Mouse (Mus musculus) forebrain, postnatal 0 days (tissue): ENCODE measurements around the gene Ldlrad3. TPM values are rescaled to one million over a fixed set of nuclear protein-coding genes. Genes with fewer than 3 reads are reported as not detected.

Experiments used
- ATAC-seq: fragments of 200-750 bp; cut with Nextera tagmentation; 2 replicates; pipeline ENCODE4 v1.8.0; 2017; ENCODE audit warnings: mild to moderate bottlenecking, moderate library complexity
- DNase-seq: peaks from one replicate; pipeline ENCODE4 v3.0.0-alpha.2; 2015
- H3K27ac ChIP-seq: fragments of 300-500 bp; sonication (generic); 2 replicates; pipeline ENCODE4 v1.5.1; 2014; ENCODE audit warnings: low read depth, mild to moderate bottlenecking, antibody characterized with exemption, low read length, moderate library complexity, mixed read lengths
- H3K27me3 ChIP-seq: fragments of 300-500 bp; sonication (generic); 2 replicates; pipeline ENCODE4 v1.6.1; 2014; ENCODE audit warnings: mild to moderate bottlenecking, low read length, mixed read lengths; ENCODE audit not compliant: insufficient read depth
- H3K36me3 ChIP-seq: fragments of 300-500 bp; sonication (generic); 2 replicates; pipeline ENCODE4 v1.6.1; 2014; ENCODE audit warnings: mild to moderate bottlenecking, moderate library complexity; ENCODE audit not compliant: insufficient read depth
- H3K4me1 ChIP-seq: fragments of 300-500 bp; sonication (generic); 2 replicates; pipeline ENCODE4 v1.6.1; 2014; ENCODE audit warnings: antibody characterized with exemption; ENCODE audit not compliant: insufficient read depth
- H3K4me2 ChIP-seq: fragments of 300-500 bp; sonication (generic); 2 replicates; pipeline ENCODE4 v1.6.1; 2014; ENCODE audit warnings: low read depth, mild to moderate bottlenecking, moderate library complexity
- H3K4me3 ChIP-seq: fragments of 300-500 bp; sonication (generic); 2 replicates; pipeline ENCODE4 v1.5.1; 2014; ENCODE audit warnings: low read depth, low read length, mixed read lengths
- H3K9ac ChIP-seq: fragments of 300-500 bp; sonication (generic); 2 replicates; pipeline ENCODE4 v1.6.1; 2014; ENCODE audit warnings: mild to moderate bottlenecking
- H3K9me3 ChIP-seq: fragments of 300-500 bp; sonication (generic); 2 replicates; pipeline ENCODE4 v1.6.1; 2016; ENCODE audit warnings: low read length
- CTCF ChIP-seq: sonication (generic); IDR thresholded peaks from 2 replicates; pipeline ENCODE4 v1.5.1; 2016; ENCODE audit warnings: antibody characterized with exemption, control low read depth, low read depth
- WGBS: fragments of 180-500 bp; shearing (Covaris S2); extraction: QIAGEN DNeasy Blood & Tissue Kit; methylation state at CpG from one replicate; pipeline ENCODE4 v1.1.7; 2014; 5-methylcytosine and 5-hydroxymethylcytosine counted together
- polyA plus RNA-seq: library from polyadenylated mRNA; unstranded; fragments of >200 nt; fragmentation: Nextera tagmentation; extraction: Ambion mirVana; gene quantifications from 2 replicates; pipeline ENCODE4 v1.2.1, GENCODE M21; 2015
- total RNA-seq: library from RNA; depleted of rRNA; stranded (reverse); fragments of >200 nt; gene quantifications from 2 replicates; pipeline ENCODE4 v1.2.3, GENCODE M21; 2014

Ldlrad3 gene
- total and polyA plus RNA-seq, 2 experiments from 2014 or later: 20.9 to 23.4 TPM

GRCm38 (mm10) chr2:102021371-102022084 lies 164.7 kb downstream of the Ldlrad3 start:
- Histone ChIP-seq H3K27ac (no peak overlapping the region), H3K9me3 (no peaks in the 10 kb centered on the region), H3K9ac (no peak overlapping the region), H3K4me1 (no peaks in the 10 kb centered on the region), H3K27me3 (no peaks in the 10 kb centered on the region), H3K4me3 (no peak overlapping the region), H3K36me3 (no peaks in the 10 kb centered on the region), H3K4me2 (no peak overlapping the region)
- no peak for ATAC-seq
- no peak for TF ChIP-seq CTCF
- WGBS: 48% methylated on average over 11 of the region's 11 CpGs
- no peak for DNase-seq

- H3K27me3 ChIP-seq: no peaks in the 10 kb centered on the region
- ATAC-seq (no peak), DNase-seq (no peak)
- no peak overlapping the region for H3K9ac ChIP-seq
- no peak for TF ChIP-seq CTCF
- no peaks in the 10 kb centered on the region for H3K4me1 ChIP-seq
- no peak overlapping the region for H3K4me3 ChIP-seq
- H3K4me2 ChIP-seq: no peak overlapping the region
- no peak overlapping the region for H3K27ac ChIP-seq
- no peaks in the 10 kb centered on the region for H3K36me3 ChIP-seq
- WGBS: 83% methylated on average over 3 of the region's 3 CpGs
- H3K9me3 ChIP-seq: no peaks in the 10 kb centered on the region
Observed at GRCm38 (mm10) chr2:102020546-102020945, 165.6 kb downstream of the Ldlrad3 start.

DNA sequence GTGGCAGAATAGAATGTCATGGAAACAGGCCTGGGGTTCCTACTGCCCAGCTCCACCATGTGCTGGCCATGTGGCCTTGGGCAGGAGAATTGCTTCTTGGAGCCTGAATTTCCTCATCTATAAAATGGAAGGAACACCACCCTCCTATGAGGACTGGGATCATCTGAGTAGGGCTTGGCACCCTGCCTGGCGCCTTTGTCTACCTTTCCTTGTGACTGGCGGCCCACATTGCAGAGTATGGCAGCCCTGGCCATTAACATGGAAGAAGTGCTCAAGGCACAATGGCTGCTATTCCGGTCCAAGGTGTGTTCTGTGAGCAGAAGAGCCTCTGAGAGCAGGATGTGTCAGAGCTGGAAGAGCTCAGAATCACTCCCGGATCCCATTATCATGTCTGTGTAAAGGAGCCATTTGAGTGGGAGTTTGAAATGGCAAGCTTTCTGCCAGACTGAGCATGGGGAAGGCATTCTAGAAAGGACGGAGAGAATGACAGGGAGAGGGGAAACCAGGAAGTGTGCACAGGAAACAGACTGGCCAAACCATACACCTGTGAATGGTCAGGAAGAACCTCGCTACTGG lies 171.6 kb downstream of the Ldlrad3 start:
- H3K4me3 ChIP-seq: no peak overlapping the region
- H3K4me1 ChIP-seq: no peaks in the 10 kb centered on the region
- H3K27ac ChIP-seq: no peak overlapping the region
- H3K9me3 ChIP-seq: no peaks in the 10 kb centered on the region
- H3K36me3 ChIP-seq: no peaks in the 10 kb centered on the region
- H3K4me2 ChIP-seq: no peak overlapping the region
- DNase-seq: no peak
- no peak for TF ChIP-seq CTCF
- 71% methylated on average over 6 of the region's 6 CpGs for WGBS
- H3K27me3 ChIP-seq: no peaks in the 10 kb centered on the region
- peak; percentile 23; the same call in 1 of the 2 replicates for ATAC-seq
- H3K9ac ChIP-seq: no peak overlapping the region

GRCm38 (mm10) chr2:102011311-102011975 lies 174.7 kb downstream of the Ldlrad3 start:
- no peaks in the 10 kb centered on the region for H3K9me3 ChIP-seq
- no peak overlapping the region for H3K9ac ChIP-seq
- no peaks in the 10 kb centered on the region for H3K4me1 ChIP-seq
- DNase-seq (no peak), ATAC-seq (no peak)
- H3K27me3 ChIP-seq: no peaks in the 10 kb centered on the region
- WGBS: 59% methylated on average over 6 of the region's 6 CpGs
- no peak for TF ChIP-seq CTCF
- no peak overlapping the region for H3K27ac ChIP-seq
- no peak overlapping the region for H3K4me3 ChIP-seq
- H3K36me3 ChIP-seq: no peaks in the 10 kb centered on the region
- H3K4me2 ChIP-seq: no peak overlapping the region

DNA sequence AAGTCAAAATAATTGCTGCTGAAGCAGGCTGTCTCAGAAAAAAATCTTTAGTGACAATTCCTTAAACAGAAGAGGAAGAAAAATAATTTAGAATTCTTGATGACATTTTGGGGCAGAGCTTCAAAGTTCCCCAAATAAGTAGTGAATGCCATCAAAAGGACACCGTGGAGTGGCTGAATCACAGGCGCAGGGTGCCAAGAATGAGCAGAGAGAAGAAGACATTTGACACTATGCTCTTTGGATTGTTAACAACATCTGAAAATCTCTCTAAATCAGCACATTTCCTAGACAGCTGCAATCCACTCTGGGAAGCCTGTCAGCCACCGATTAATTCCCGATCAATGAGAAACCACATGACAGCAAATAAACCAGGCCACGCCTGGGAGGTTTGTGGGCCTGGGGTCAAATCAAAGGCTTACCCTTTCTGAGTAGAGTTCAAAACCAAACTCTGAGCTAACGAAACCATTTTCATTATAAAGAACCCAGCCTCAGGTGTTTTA lies 176.4 kb downstream of the Ldlrad3 start:
- no peak overlapping the region for H3K4me2 ChIP-seq
- no peak for TF ChIP-seq CTCF
- H3K36me3 ChIP-seq: no peaks in the 10 kb centered on the region
- peaks cover 12% of the 10 kb centered on the region for H3K4me1 ChIP-seq
- H3K9ac ChIP-seq: no peak overlapping the region
- ATAC-seq (no peak), DNase-seq (no peak)
- WGBS: 63% methylated on average over 6 of the region's 6 CpGs
- H3K4me3 ChIP-seq: no peak overlapping the region
- H3K27ac ChIP-seq: no peak overlapping the region
- H3K27me3 ChIP-seq: no peaks in the 10 kb centered on the region
- no peaks in the 10 kb centered on the region for H3K9me3 ChIP-seq

- ATAC-seq (peak; percentile 55; the same call in 1 of the 2 replicates), DNase-seq (no peak)
- WGBS: 8% methylated on average over 4 of the region's 4 CpGs
- no peaks in the 10 kb centered on the region for H3K27me3 ChIP-seq
- H3K4me3 ChIP-seq: no peak overlapping the region
- no peaks in the 10 kb centered on the region for H3K9me3 ChIP-seq
- peaks cover 38% of the 10 kb centered on the region for H3K4me1 ChIP-seq
- no peak for TF ChIP-seq CTCF
- H3K9ac ChIP-seq: no peak overlapping the region
- H3K27ac ChIP-seq: no peak overlapping the region
- H3K36me3 ChIP-seq: no peaks in the 10 kb centered on the region
- H3K4me2 ChIP-seq: no peak overlapping the region
Observed at GRCm38 (mm10) chr2:102006143-102006542, 180.0 kb downstream of the Ldlrad3 start.
